Mouse (Mus musculus) embryonic facial prominence, embryonic 11.5 days (tissue): Measurements from ENCODE around the gene S100a3. TPM values are rescaled to one million over a fixed set of nuclear protein-coding genes. Genes with fewer than 3 reads are reported as not detected.
A peak's percentile ranks its signal among the peaks of the same experiment; 100 is the strongest.

Source experiments
- ATAC-seq: fragments of 200-750 bp; cut with Nextera tagmentation; replicated peaks from 2 replicates; pipeline ENCODE4 v1.8.0; 2017; ENCODE audit warnings: low read depth; ENCODE audit not compliant: insufficient number of reproducible peaks, low FRiP score, low TSS enrichment
- DNase-seq: peaks from one replicate; pipeline ENCODE4 v3.0.0-alpha.2; 2015; ENCODE audit warnings: low spot score
- H3K27ac ChIP-seq: fragments of 300-500 bp; sonication (generic); replicated peaks from 2 replicates; pipeline ENCODE4 v1.5.1; 2014; ENCODE audit warnings: mild to moderate bottlenecking, low read depth, low read length, control low read depth
- H3K27me3 ChIP-seq: fragments of 300-500 bp; sonication (generic); 2 replicates; pipeline ENCODE4 v1.6.1; 2014; ENCODE audit warnings: mild to moderate bottlenecking, low read length, moderate library complexity, mixed read lengths; ENCODE audit not compliant: control insufficient read depth, insufficient read depth
- H3K36me3 ChIP-seq: fragments of 300-500 bp; sonication (generic); replicated peaks from 2 replicates; pipeline ENCODE4 v1.6.1; 2014; ENCODE audit warnings: low read depth, mild to moderate bottlenecking, low read length, moderate library complexity, mixed read lengths; ENCODE audit not compliant: control insufficient read depth, insufficient read depth
- H3K4me1 ChIP-seq: fragments of 300-500 bp; sonication (generic); 2 replicates; pipeline ENCODE4 v1.6.1; 2014; ENCODE audit warnings: low read length, mixed read lengths; ENCODE audit not compliant: control insufficient read depth, insufficient read depth
- H3K4me2 ChIP-seq: fragments of 300-500 bp; sonication (generic); 2 replicates; pipeline ENCODE4 v1.6.1; 2014; ENCODE audit warnings: low read depth, mild to moderate bottlenecking, control low read depth, low read length, moderate library complexity
- H3K4me3 ChIP-seq: fragments of 300-500 bp; sonication (generic); 2 replicates; pipeline ENCODE4 v1.5.1; 2014; ENCODE audit warnings: low read depth, low read length, control low read depth
- H3K9ac ChIP-seq: fragments of 300-500 bp; sonication (generic); replicated peaks from 2 replicates; pipeline ENCODE4 v1.6.1; 2014; ENCODE audit warnings: mild to moderate bottlenecking, control low read depth, low read length
- H3K9me3 ChIP-seq: fragments of 300-500 bp; sonication (generic); replicated peaks from 2 replicates; pipeline ENCODE4 v1.6.1; 2016; ENCODE audit warnings: mild to moderate bottlenecking, low read length, inconsistent platforms, mixed read lengths; ENCODE audit not compliant: control insufficient read depth
- WGBS: fragments of 180-500 bp; shearing (Covaris S2); extraction: QIAGEN DNeasy Blood & Tissue Kit; methylation state at CpG from one replicate; pipeline ENCODE4 v1.1.7; 2014; 5-methylcytosine and 5-hydroxymethylcytosine counted together
- polyA plus RNA-seq: library from polyadenylated mRNA; unstranded; fragments of >200 nt; fragmentation: Nextera tagmentation; extraction: Ambion mirVana; gene quantifications from 2 replicates; pipeline ENCODE4 v1.2.1, GENCODE M21; 2014

Gene S100a3
- polyA plus RNA-seq, 1 experiment from 2014 or later = not detected

DNA sequence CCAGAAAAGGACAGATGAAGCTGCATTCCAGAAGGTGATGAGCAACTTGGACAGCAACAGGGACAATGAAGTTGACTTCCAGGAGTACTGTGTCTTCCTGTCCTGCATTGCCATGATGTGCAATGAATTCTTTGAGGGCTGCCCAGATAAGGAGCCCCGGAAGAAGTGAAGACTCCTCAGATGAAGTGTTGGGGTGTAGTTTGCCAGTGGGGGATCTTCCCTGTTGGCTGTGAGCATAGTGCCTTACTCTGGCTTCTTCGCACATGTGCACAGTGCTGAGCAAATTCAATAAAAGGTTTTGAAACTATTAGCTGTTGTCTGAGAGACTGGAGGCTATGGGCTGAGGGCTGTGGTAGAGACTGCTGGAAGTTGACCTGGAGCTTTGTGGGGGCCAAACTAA is 45.4 kb downstream of the S100a3 start:
- H3K9ac ChIP-seq = no peak overlapping the region
- H3K9me3 ChIP-seq = no peaks in the 10 kb centered on the region
- peak overlapping the region; percentile 69 for H3K27ac ChIP-seq
- ATAC-seq (no peak), DNase-seq (no peak)
- H3K36me3 ChIP-seq = no peaks in the 10 kb centered on the region
- H3K4me2 ChIP-seq = no peak overlapping the region
- WGBS = 72% methylated on average over 2 of the region's 2 CpGs
- H3K27me3 ChIP-seq = no peaks in the 10 kb centered on the region
- no peak overlapping the region for H3K4me3 ChIP-seq
- H3K4me1 ChIP-seq = no peaks in the 10 kb centered on the region; the same call in 1 of the 2 replicates

DNA sequence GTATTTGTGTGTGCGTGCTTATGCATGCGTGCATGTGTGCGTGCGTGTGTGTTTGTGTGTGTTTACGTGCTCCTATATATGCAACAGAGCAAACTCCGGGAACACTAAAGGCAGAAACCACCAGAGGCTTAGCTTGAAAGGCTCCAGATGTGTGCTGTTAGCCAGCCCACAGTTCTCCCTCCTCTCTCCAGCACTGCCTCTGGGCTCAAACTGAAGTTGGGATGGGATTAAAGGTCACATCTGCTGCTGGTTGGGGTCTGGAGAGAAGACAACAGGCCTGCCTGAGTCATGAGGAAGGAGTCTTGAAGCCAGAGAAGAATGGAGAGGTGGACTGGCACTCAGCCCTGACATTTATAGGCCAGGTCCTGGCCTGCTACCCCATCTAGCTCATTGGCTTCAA is 45.8 kb downstream of the S100a3 start:
- 55% methylated on average over 6 of the region's 6 CpGs for WGBS
- no peak overlapping the region for H3K9ac ChIP-seq
- no peak overlapping the region for H3K4me2 ChIP-seq
- ATAC-seq = peak; percentile 41
- no peaks in the 10 kb centered on the region for H3K27me3 ChIP-seq
- DNase-seq = peak; percentile 88
- H3K4me1 ChIP-seq = no peaks in the 10 kb centered on the region; the same call in 1 of the 2 replicates
- no peaks in the 10 kb centered on the region for H3K9me3 ChIP-seq
- no peaks in the 10 kb centered on the region for H3K36me3 ChIP-seq
- H3K27ac ChIP-seq = peak overlapping the region; percentile 69; the same call in 1 of the 2 replicates
- H3K4me3 ChIP-seq = no peak overlapping the region

DNA sequence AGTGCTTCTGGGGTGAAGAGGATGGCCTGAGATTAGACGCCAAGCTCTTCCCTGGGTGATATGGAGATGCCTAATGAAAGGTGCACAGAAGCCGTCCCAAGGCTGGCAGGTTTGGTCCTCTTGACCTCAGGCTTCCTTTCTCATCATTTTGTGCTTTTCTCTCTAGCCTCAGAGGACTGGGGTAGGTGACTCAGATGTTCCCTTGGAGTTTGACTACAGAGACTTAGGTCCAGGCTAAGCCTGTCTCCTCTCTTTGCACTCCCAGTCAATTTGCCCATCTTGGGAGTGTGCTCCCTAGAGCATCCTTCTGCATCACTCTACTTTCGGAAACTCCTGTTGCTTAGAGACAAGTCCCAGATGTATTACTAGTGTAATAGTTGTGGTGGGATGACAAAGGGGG is 47.0 kb downstream of the S100a3 start:
- Histone ChIP-seq H3K4me2 (no peak overlapping the region), H3K4me3 (no peak overlapping the region), H3K9ac (no peak overlapping the region), H3K4me1 (no peaks in the 10 kb centered on the region; the same call in 1 of the 2 replicates), H3K27ac (no peak overlapping the region), H3K27me3 (no peaks in the 10 kb centered on the region), H3K36me3 (no peaks in the 10 kb centered on the region), H3K9me3 (no peaks in the 10 kb centered on the region)
- no peak for ATAC-seq
- DNase-seq = no peak
- 85% methylated on average over 3 of the region's 3 CpGs for WGBS

DNA sequence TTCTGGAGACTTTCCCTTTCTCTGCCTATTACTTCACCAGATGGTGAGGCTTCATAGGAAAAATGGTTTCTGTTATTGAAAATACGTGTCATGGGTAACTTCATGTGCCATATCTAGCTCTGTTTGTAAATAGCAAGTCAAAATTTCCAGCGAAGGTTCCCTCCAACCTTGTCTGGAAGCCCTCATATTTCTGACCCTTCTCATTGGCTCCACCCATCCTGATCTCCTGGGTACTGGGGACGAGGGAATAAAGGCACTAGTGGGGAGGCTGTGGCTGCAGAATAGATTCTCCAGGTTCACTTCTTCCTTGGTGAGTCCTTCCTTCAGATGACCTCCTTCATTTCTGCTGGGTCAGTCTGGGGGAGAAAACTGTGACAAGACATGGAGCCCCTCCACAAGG is 47.8 kb downstream of the S100a3 start, which contains the start of gene S100a5:
Gene S100a5 (plus strand): TSS at position 301 of the 400 bp plus-strand sequence.
- no peak for DNase-seq
- Histone ChIP-seq H3K27ac (no peak within 1 kb of the TSS), H3K36me3 (no peaks in the 10 kb centered on the region), H3K27me3 (no peaks in the 10 kb centered on the region), H3K4me2 (no peak within 1 kb of the TSS), H3K4me1 (no peaks in the 10 kb centered on the region; the same call in 1 of the 2 replicates), H3K4me3 (no peak within 1 kb of the TSS), H3K9me3 (no peaks in the 10 kb centered on the region), H3K9ac (no peak within 1 kb of the TSS)
- ATAC-seq = no peak
- WGBS = 59% methylated on average over 3 of the region's 3 CpGs

DNA sequence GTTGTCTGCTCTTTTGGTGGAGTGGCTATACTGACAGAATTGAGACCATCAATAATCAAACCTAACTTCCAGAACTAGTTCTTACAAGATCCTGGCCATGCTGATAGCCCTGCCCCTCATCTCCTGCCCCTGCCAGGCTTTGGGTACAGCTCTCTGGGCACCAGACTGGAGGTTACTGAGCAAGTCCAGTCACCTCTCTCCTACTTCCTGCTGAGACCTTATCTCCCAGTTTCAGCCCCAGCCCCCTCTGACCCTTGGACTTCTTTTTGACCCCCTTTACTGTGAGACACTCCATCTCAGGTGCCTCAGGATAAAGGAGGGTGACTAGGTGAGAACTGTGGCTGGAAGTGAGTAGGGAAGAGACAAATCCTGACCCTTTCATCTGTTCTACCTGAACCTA is 48.7 kb downstream of the S100a3 start:
- Histone ChIP-seq H3K4me3 (no peak overlapping the region), H3K27ac (no peak overlapping the region), H3K4me1 (no peaks in the 10 kb centered on the region; the same call in 1 of the 2 replicates), H3K4me2 (no peak overlapping the region), H3K9ac (no peak overlapping the region), H3K9me3 (no peaks in the 10 kb centered on the region), H3K27me3 (no peaks in the 10 kb centered on the region), H3K36me3 (no peaks in the 10 kb centered on the region)
- DNase-seq = no peak
- ATAC-seq = no peak

DNA sequence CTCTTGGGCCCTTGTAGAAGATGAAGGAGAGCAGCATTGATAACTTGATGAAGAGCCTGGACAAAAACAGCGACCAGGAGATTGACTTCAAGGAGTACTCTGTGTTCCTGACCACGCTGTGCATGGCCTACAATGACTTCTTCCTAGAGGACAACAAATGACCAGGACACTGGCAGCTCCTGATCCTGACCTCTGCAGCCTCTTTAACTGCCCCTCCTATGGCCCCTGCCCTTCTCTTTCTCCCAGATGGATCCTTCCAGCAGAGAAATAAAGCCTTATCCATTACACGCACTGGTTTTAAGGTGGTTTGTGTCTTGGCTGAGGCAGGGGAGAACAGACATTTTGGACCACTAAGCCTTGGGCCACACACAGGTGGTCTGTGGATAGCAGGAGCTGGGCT is 51.1 kb downstream of the S100a3 start:
- H3K9ac ChIP-seq = no peak overlapping the region
- no peak for DNase-seq

DNA sequence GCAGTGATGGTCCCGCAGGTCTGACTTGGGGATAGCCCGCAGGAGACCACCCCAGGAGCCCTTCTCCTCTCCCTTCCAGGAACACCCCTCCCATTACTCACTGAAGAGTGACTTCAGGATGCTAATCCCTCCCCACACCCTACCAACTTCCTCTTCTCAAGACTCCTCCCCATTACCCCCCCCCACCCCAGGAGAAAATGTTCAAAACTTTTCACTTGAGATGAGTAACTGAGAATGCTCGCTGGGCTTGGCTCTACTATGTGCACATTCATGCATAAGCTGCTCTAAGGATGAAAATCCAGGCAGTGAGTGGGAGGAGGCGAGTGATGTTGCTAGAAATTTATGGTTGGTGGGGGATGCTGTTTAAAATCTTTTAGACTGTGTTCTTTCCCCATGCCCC is 51.7 kb downstream of the S100a3 start:
- Histone ChIP-seq H3K27me3 (no peaks in the 10 kb centered on the region), H3K27ac (no peak overlapping the region), H3K4me1 (no peaks in the 10 kb centered on the region), H3K36me3 (no peaks in the 10 kb centered on the region), H3K9ac (no peak overlapping the region), H3K4me3 (no peak overlapping the region), H3K9me3 (no peaks in the 10 kb centered on the region), H3K4me2 (no peak overlapping the region)
- 66% methylated on average over 4 of the region's 4 CpGs for WGBS
- no peak for ATAC-seq
- DNase-seq = no peak

More for the DNA sequence above, 51.1 kb downstream of the S100a3 start:
- WGBS = 87% methylated on average over 3 of the region's 3 CpGs
- Histone ChIP-seq H3K27me3 (no peaks in the 10 kb centered on the region), H3K4me3 (no peak overlapping the region), H3K4me2 (no peak overlapping the region), H3K4me1 (no peaks in the 10 kb centered on the region), H3K9me3 (no peaks in the 10 kb centered on the region), H3K27ac (no peak overlapping the region), H3K36me3 (no peaks in the 10 kb centered on the region)
- ATAC-seq = no peak

DNA sequence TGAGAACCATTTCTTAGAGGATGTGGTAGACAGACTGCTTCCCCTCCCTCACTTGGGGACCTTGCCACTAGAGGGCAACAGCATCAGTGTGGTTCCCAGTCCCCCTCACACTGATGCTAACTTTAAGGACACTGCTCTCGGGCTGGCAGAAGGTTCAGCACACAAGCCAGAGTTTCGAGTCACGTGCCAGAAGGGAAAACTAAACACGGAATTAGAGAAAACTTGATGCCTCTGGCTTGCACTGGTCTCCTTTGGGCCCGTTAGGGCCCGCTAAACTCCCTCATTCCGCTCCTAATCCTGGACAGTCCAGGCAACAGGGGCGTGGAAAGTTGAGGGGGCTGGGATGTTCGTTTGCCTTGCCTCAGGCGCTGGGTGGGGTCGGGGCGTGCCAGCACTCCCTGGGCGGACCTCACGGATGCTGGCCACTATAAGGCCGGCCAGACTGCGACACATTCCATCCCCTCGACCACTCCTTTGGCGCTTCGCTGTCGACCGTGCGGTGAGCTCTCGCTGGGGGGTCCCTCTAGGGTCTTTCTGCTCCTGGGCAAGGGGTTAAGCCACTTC is 52.4 kb downstream of the S100a3 start, which contains the start of gene S100a6:
Gene S100a6 (plus strand): TSS at position 155 of the 564 bp plus-strand sequence.
- 0% methylated on average over 23 of the region's 23 CpGs for WGBS
- peak within 1 kb of the TSS; percentile 25 for H3K4me3 ChIP-seq
- no peaks in the 10 kb centered on the region for H3K9me3 ChIP-seq
- ATAC-seq (peak; percentile 57; the same call in 1 of the 2 replicates), DNase-seq (peak; percentile 79)
- no peaks in the 10 kb centered on the region for H3K27me3 ChIP-seq
- H3K9ac ChIP-seq = peak within 1 kb of the TSS; percentile 49
- H3K4me1 ChIP-seq = no peaks in the 10 kb centered on the region
- H3K27ac ChIP-seq = no peak within 1 kb of the TSS
- H3K4me2 ChIP-seq = peak within 1 kb of the TSS; percentile 66
- H3K36me3 ChIP-seq = no peaks in the 10 kb centered on the region
